15 mouse cellular contexts compared by ENCODE assay signal in genomic region chr15:82377701-82378100, GRCm38 (mm10). TPM values are rescaled to one million over a fixed set of nuclear protein-coding genes. Genes with fewer than 3 reads are reported as not detected.
DNase-seq lines count a peak whose midpoint lies in the region; ATAC-seq and TF ChIP-seq lines count a peak whose summit lies in the region.
"Had no signal": no experiment of that assay in that cellular context is flagged by ENCODE, and none has a peak within 500 bp of the region (broad histone marks: within the 10 kb centered on the region; RNA-seq: fewer than 3 reads in every experiment).

No protein-coding gene starts in this region.

- H3K27me3 ChIP-seq in cerebellum, adult 2 months (ENCODE audit: control insufficient read depth, insufficient read depth, low read length): no peaks in the 10 kb centered on the region
- H3K27me3 ChIP-seq in hindbrain, postnatal 0 days (ENCODE audit: insufficient read depth, low read length): no peaks in the 10 kb centered on the region
- no peaks in the 10 kb centered on the region; the same call in 1 of the 2 replicates for H3K27me3 ChIP-seq in hindbrain, embryonic 12.5 days
- no peaks in the 10 kb centered on the region for H3K27me3 ChIP-seq in lung, embryonic 15.5 days
- H3K27me3 ChIP-seq in stomach, postnatal 0 days (ENCODE audit: control insufficient read depth, insufficient read depth, low read length): no peaks in the 10 kb centered on the region

- peak overlapping the region; percentile 48; the same call in 1 of the 2 replicates for H3K27ac ChIP-seq in cerebellum, adult 2 months (ENCODE audit: insufficient read depth, low read length)
- peak overlapping the region; percentile 69; the same call in 1 of the 2 replicates for H3K27ac ChIP-seq in hindbrain, postnatal 0 days
- no peak overlapping the region for H3K27ac ChIP-seq in hindbrain, embryonic 12.5 days
- H3K27ac ChIP-seq in lung, embryonic 15.5 days: 0 out of 2 replicates have a peak overlapping the region, but pooled peaks have one; percentile 38
- peak overlapping the region; percentile 92 for H3K27ac ChIP-seq in stomach, postnatal 0 days (replicated peaks)
- H3K27ac ChIP-seq: embryonic facial prominence, embryonic 10.5 days; midbrain, embryonic 12.5 days had no signal

- no peaks in the 10 kb centered on the region for H3K9me3 ChIP-seq in hindbrain, postnatal 0 days (ENCODE audit: low read length)
- no peaks in the 10 kb centered on the region for H3K9me3 ChIP-seq in hindbrain, embryonic 12.5 days (replicated peaks)
- no peaks in the 10 kb centered on the region for H3K9me3 ChIP-seq in lung, embryonic 15.5 days
- H3K9me3 ChIP-seq in stomach, postnatal 0 days (ENCODE audit: control insufficient read depth, low read length): no peaks in the 10 kb centered on the region
- H3K9me3 ChIP-seq: embryonic facial prominence, embryonic 10.5 days; midbrain, embryonic 12.5 days had no signal

- no peak for TF ChIP-seq CTCF in cerebellum, adult 2 months (IDR thresholded peaks at IDR 0.05; ENCODE audit: borderline replicate concordance, insufficient read depth, low read depth, low read length)
- no peak for TF ChIP-seq CTCF in hindbrain, postnatal 0 days (IDR thresholded peaks at IDR 0.05; ENCODE audit: low read depth)
- no peak for TF ChIP-seq CTCF in stomach, postnatal 0 days (IDR thresholded peaks at IDR 0.05; ENCODE audit: low read depth)

- H3K4me3 ChIP-seq in cerebellum, adult 2 months (replicated peaks; ENCODE audit: insufficient read depth, low read depth, low read length): no peak overlapping the region
- no peak overlapping the region for H3K4me3 ChIP-seq in hindbrain, postnatal 0 days (ENCODE audit: low read length)
- H3K4me3 ChIP-seq in hindbrain, embryonic 12.5 days: no peak overlapping the region
- no peak overlapping the region for H3K4me3 ChIP-seq in lung, embryonic 15.5 days
- no peak overlapping the region for H3K4me3 ChIP-seq in stomach, postnatal 0 days (ENCODE audit: low read depth, low read length)
- H3K4me3 ChIP-seq: embryonic facial prominence, embryonic 10.5 days; midbrain, embryonic 12.5 days had no signal

- ATAC-seq in hindbrain, postnatal 0 days: no peak
- no peak for ATAC-seq in hindbrain, embryonic 12.5 days (ENCODE audit: low FRiP score)
- ATAC-seq in lung, embryonic 15.5 days (ENCODE audit: borderline replicate concordance, extremely low read depth, low FRiP score, low TSS enrichment): no peak
- ATAC-seq in stomach, postnatal 0 days (ENCODE audit: low FRiP score, low TSS enrichment): no peak

- no peak overlapping the region for H3K4me2 ChIP-seq in hindbrain, postnatal 0 days (ENCODE audit: low read depth, low read length)
- H3K4me2 ChIP-seq in hindbrain, embryonic 12.5 days (replicated peaks): no peak overlapping the region
- no peak overlapping the region for H3K4me2 ChIP-seq in lung, embryonic 15.5 days
- H3K4me2 ChIP-seq in stomach, postnatal 0 days (replicated peaks; ENCODE audit: low read depth): peak overlapping the region; percentile 72
- H3K4me2 ChIP-seq: midbrain, embryonic 12.5 days had no signal

- no peak overlapping the region for H3K9ac ChIP-seq in hindbrain, postnatal 0 days (replicated peaks; ENCODE audit: low read length)
- no peak overlapping the region for H3K9ac ChIP-seq in hindbrain, embryonic 12.5 days
- H3K9ac ChIP-seq in lung, embryonic 15.5 days: no peak overlapping the region
- H3K9ac ChIP-seq in stomach, postnatal 0 days (ENCODE audit: low read length): no peak overlapping the region
- H3K9ac ChIP-seq: midbrain, embryonic 12.5 days had no signal

- no peak for DNase-seq in cerebellum, adult 2 months
- DNase-seq in cerebellum, adult 8-10 months: no peak
- no peak for DNase-seq in hindbrain, postnatal 0 days (ENCODE audit: low spot score)
- no peak for DNase-seq in lung, postnatal 4 days
- DNase-seq in stomach, postnatal 0 days (ENCODE audit: low spot score): no peak
- no peak for DNase-seq in frontal cortex, postnatal 14 days (ENCODE audit: low spot score in 2 of 2)
- DNase-seq: cerebellum, postnatal 10 days had no signal

- no peaks in the 10 kb centered on the region for H3K36me3 ChIP-seq in hindbrain, postnatal 0 days (ENCODE audit: insufficient read depth, low read length)
- H3K36me3 ChIP-seq in hindbrain, embryonic 12.5 days: no peaks in the 10 kb centered on the region
- no peaks in the 10 kb centered on the region for H3K36me3 ChIP-seq in lung, embryonic 15.5 days
- H3K36me3 ChIP-seq in stomach, postnatal 0 days (ENCODE audit: control insufficient read depth, insufficient read depth, low read length): no peaks in the 10 kb centered on the region
- H3K36me3 ChIP-seq: embryonic facial prominence, embryonic 10.5 days; midbrain, embryonic 12.5 days had no signal

- no peak for TF ChIP-seq EP300 in stomach, postnatal 0 days (optimal IDR thresholded peaks at IDR 0.05)

- no peaks in the 10 kb centered on the region for H3K4me1 ChIP-seq in cerebellum, adult 2 months (ENCODE audit: control insufficient read depth, insufficient read depth, low read length)
- H3K4me1 ChIP-seq in hindbrain, postnatal 0 days (ENCODE audit: insufficient read depth, low read length): peaks cover 3% of the 10 kb centered on the region; the same call in 1 of the 2 replicates
- H3K4me1 ChIP-seq in hindbrain, embryonic 12.5 days: peaks cover 21% of the 10 kb centered on the region
- H3K4me1 ChIP-seq in lung, embryonic 15.5 days: peaks cover 31% of the 10 kb centered on the region
- H3K4me1 ChIP-seq in stomach, postnatal 0 days (replicated peaks; ENCODE audit: control insufficient read depth, insufficient read depth): no peaks in the 10 kb centered on the region; the same call in 1 of the 2 replicates

- no peak for TF ChIP-seq POLR2A in cerebellum, adult 2 months (IDR thresholded peaks at IDR 0.05; ENCODE audit: borderline replicate concordance, insufficient read depth, low read length)

- 72% methylated on average over 5 of the region's 5 CpGs for WGBS in cerebellum, adult 2 months
- WGBS in hindbrain, postnatal 0 days: 73% methylated on average over 5 of the region's 5 CpGs
- 73% methylated on average over 5 of the region's 5 CpGs for WGBS in hindbrain, embryonic 12.5 days
- WGBS in lung, embryonic 15.5 days: 56% methylated on average over 5 of the region's 5 CpGs
- WGBS in stomach, postnatal 0 days: 73% methylated on average over 5 of the region's 5 CpGs

RNA-seq across cellular contexts. Expression of gene Cyp2d22, which starts 2.4 kb away (rescaled TPM):
- 64.2 and 65.4 TPM in 2 replicates for polyA plus RNA-seq in cerebellum, adult 2 months (2012; rRNA removed)
- 3.6 and 6.1 TPM in 2 replicates for total RNA-seq in hindbrain, postnatal 0 days (2014; rRNA removed)
- polyA plus RNA-seq in hindbrain, postnatal 0 days (2015; fragmentation: Nextera tagmentation; extraction: Ambion mirVana): 3.7 and 5.1 TPM in 2 replicates
- 4.0 and 4.8 TPM in 2 replicates for polyA plus RNA-seq in hindbrain, embryonic 12.5 days (2016; fragmentation: Nextera tagmentation; extraction: Ambion mirVana)
- polyA plus RNA-seq in lung, embryonic 15.5 days (2015; fragmentation: Nextera tagmentation; extraction: Ambion mirVana): 6.7 and 9.6 TPM in 2 replicates
- 5.5 TPM in 2 replicates for polyA plus RNA-seq in stomach, postnatal 0 days (2015; fragmentation: Nextera tagmentation; extraction: Ambion mirVana)

RNA-seq across cellular contexts. Expression of gene Cyp2d11, which starts 16.1 kb away (rescaled TPM):
- not detected in 2 replicates for polyA plus RNA-seq in cerebellum, adult 2 months (2012; rRNA removed)
- total RNA-seq in hindbrain, postnatal 0 days (2014; rRNA removed): not detected in 2 replicates
- polyA plus RNA-seq in hindbrain, postnatal 0 days (2015; fragmentation: Nextera tagmentation; extraction: Ambion mirVana): not detected in 2 replicates
- not detected in 2 replicates for polyA plus RNA-seq in hindbrain, embryonic 12.5 days (2016; fragmentation: Nextera tagmentation; extraction: Ambion mirVana)
- not detected in 2 replicates for polyA plus RNA-seq in lung, embryonic 15.5 days (2015; fragmentation: Nextera tagmentation; extraction: Ambion mirVana)
- not detected in 2 replicates for polyA plus RNA-seq in stomach, postnatal 0 days (2015; fragmentation: Nextera tagmentation; extraction: Ambion mirVana)
- polyA plus RNA-seq: embryonic facial prominence, embryonic 10.5 days; hindbrain, embryonic 11.5 days; midbrain, embryonic 12.5 days; spleen, adult 2 months had no signal

RNA-seq across cellular contexts. Expression of gene Ndufa6, which starts 23.6 kb away (rescaled TPM):
- polyA plus RNA-seq in cerebellum, adult 2 months (2012; rRNA removed): 608 and 627 TPM in 2 replicates
- 194 and 224 TPM in 2 replicates for total RNA-seq in hindbrain, postnatal 0 days (2014; rRNA removed)
- polyA plus RNA-seq in hindbrain, postnatal 0 days (2015; fragmentation: Nextera tagmentation; extraction: Ambion mirVana): 511 and 516 TPM in 2 replicates
- polyA plus RNA-seq in hindbrain, embryonic 12.5 days (2016; fragmentation: Nextera tagmentation; extraction: Ambion mirVana): 266 and 295 TPM in 2 replicates
- 276 and 282 TPM in 2 replicates for polyA plus RNA-seq in lung, embryonic 15.5 days (2015; fragmentation: Nextera tagmentation; extraction: Ambion mirVana)
- polyA plus RNA-seq in stomach, postnatal 0 days (2015; fragmentation: Nextera tagmentation; extraction: Ambion mirVana): 514 and 516 TPM in 2 replicates

RNA-seq across cellular contexts. Expression of gene Cyp2d10, which starts 29.3 kb away (rescaled TPM):
- not detected in 2 replicates for polyA plus RNA-seq in cerebellum, adult 2 months (2012; rRNA removed)
- not detected in 2 replicates for total RNA-seq in hindbrain, postnatal 0 days (2014; rRNA removed)
- not detected in 2 replicates for polyA plus RNA-seq in hindbrain, postnatal 0 days (2015; fragmentation: Nextera tagmentation; extraction: Ambion mirVana)
- not detected in 2 replicates for polyA plus RNA-seq in hindbrain, embryonic 12.5 days (2016; fragmentation: Nextera tagmentation; extraction: Ambion mirVana)
- 0.34 TPM in 1 of 2 replicates, not detected in the other for polyA plus RNA-seq in lung, embryonic 15.5 days (2015; fragmentation: Nextera tagmentation; extraction: Ambion mirVana)
- polyA plus RNA-seq in stomach, postnatal 0 days (2015; fragmentation: Nextera tagmentation; extraction: Ambion mirVana): 2.1 and 3.6 TPM in 2 replicates
- total RNA-seq: adrenal gland, adult 18-20 months; left cerebral cortex, postnatal 25 days had no signal
- polyA plus RNA-seq: embryonic facial prominence, embryonic 10.5 days; hindbrain, embryonic 11.5 days; midbrain, embryonic 12.5 days had no signal

RNA-seq across cellular contexts. Expression of gene Smdt1, which starts 38.9 kb away (rescaled TPM):
- 309 and 332 TPM in 2 replicates for polyA plus RNA-seq in cerebellum, adult 2 months (2012; rRNA removed)
- 288 and 293 TPM in 2 replicates for total RNA-seq in hindbrain, postnatal 0 days (2014; rRNA removed)
- polyA plus RNA-seq in hindbrain, postnatal 0 days (2015; fragmentation: Nextera tagmentation; extraction: Ambion mirVana): 392 and 401 TPM in 2 replicates
- 250 and 259 TPM in 2 replicates for polyA plus RNA-seq in hindbrain, embryonic 12.5 days (2016; fragmentation: Nextera tagmentation; extraction: Ambion mirVana)
- 235 and 254 TPM in 2 replicates for polyA plus RNA-seq in lung, embryonic 15.5 days (2015; fragmentation: Nextera tagmentation; extraction: Ambion mirVana)
- 286 and 296 TPM in 2 replicates for polyA plus RNA-seq in stomach, postnatal 0 days (2015; fragmentation: Nextera tagmentation; extraction: Ambion mirVana)
